Mouse (Mus musculus): ENCODE measurements around the gene Sapcd2. TPM values are rescaled to one million over a fixed set of nuclear protein-coding genes. Genes with fewer than 3 reads are reported as not detected.

Sapcd2 gene
- not detected for polyA plus RNA-seq (2017; shearing (Covaris generic))

GRCm38 (mm10) chr2:25371764-25372643 is at the start of gene Sapcd2:
Sapcd2 (plus strand) TSS chr2:25372321.

GRCm38 (mm10) chr2:25332286-25333160 is 39.6 kb upstream of the Sapcd2 start, which contains the start of gene Man1b1:
Man1b1 (plus strand) TSS chr2:25332338.

GRCm38 (mm10) chr2:25356208-25357079 is 15.7 kb upstream of the Sapcd2 start, which contains the start of gene Dpp7:
Dpp7 (minus strand) TSS chr2:25356359.

GRCm38 (mm10) chr2:25365091-25365761 is 6.9 kb upstream of the Sapcd2 start, which contains the start of gene Uap1l1:
Uap1l1 (minus strand) TSS chr2:25365682.

GRCm38 (mm10) chr2:25395721-25396596 is 23.8 kb downstream of the Sapcd2 start, which contains the start of gene Entpd2:
Entpd2 (plus strand) TSS chr2:25395874.

GRCm38 (mm10) chr2:25399051-25399450 is 26.9 kb downstream of the Sapcd2 start, which contains the start of gene Npdc1:
Npdc1 (plus strand) TSS chr2:25399351.

GRCm38 (mm10) chr2:25422587-25423410 is 50.7 kb downstream of the Sapcd2 start, which contains the start of gene Fut7:
Fut7 (plus strand) TSS chr2:25423267.

Other genes with a start within 250 kb of the Sapcd2 start
- gene Nrarp, start 191.6 kb upstream of the Sapcd2 start, polyA plus RNA-seq (2017; shearing (Covaris generic)) = 3.0 TPM
- gene Tor4a, start 175.4 kb upstream of the Sapcd2 start, polyA plus RNA-seq (2017; shearing (Covaris generic)) = 20.7 TPM
- gene Nelfb, start 160.8 kb upstream of the Sapcd2 start, polyA plus RNA-seq (2017; shearing (Covaris generic)) = 97.1 TPM
- not detected for gene Stpg3, start 157.7 kb upstream of the Sapcd2 start, polyA plus RNA-seq (2017; shearing (Covaris generic))
- not detected for gene Fam166a, start 153.6 kb upstream of the Sapcd2 start, polyA plus RNA-seq (2017; shearing (Covaris generic))
- 99.9 TPM for gene Tubb4b, start 147.6 kb upstream of the Sapcd2 start, polyA plus RNA-seq (2017; shearing (Covaris generic))
- not detected for gene Slc34a3, start 138.0 kb upstream of the Sapcd2 start, polyA plus RNA-seq (2017; shearing (Covaris generic))
- gene Rnf224, start 135.5 kb upstream of the Sapcd2 start, polyA plus RNA-seq (2017; shearing (Covaris generic)) = not detected
- gene Rnf208, start 130.1 kb upstream of the Sapcd2 start, polyA plus RNA-seq (2017; shearing (Covaris generic)) = 0.37 TPM
- not detected for gene Cysrt1, start 129.9 kb upstream of the Sapcd2 start, polyA plus RNA-seq (2017; shearing (Covaris generic))
- gene AL732309.1, start 125.5 kb upstream of the Sapcd2 start, polyA plus RNA-seq (2017; shearing (Covaris generic)) = 9.7 TPM
- 26.6 TPM for gene Tmem203, start 116.9 kb upstream of the Sapcd2 start, polyA plus RNA-seq (2017; shearing (Covaris generic))
- gene Tprn, start 109.7 kb upstream of the Sapcd2 start, polyA plus RNA-seq (2017; shearing (Covaris generic)) = 24.1 TPM
- 81.2 TPM for gene Ssna1, start 99.9 kb upstream of the Sapcd2 start, polyA plus RNA-seq (2017; shearing (Covaris generic))
- 101 TPM for gene Anapc2, start 99.8 kb upstream of the Sapcd2 start, polyA plus RNA-seq (2017; shearing (Covaris generic))
- gene Tmem210, start 84.2 kb upstream of the Sapcd2 start, polyA plus RNA-seq (2017; shearing (Covaris generic)) = not detected
- not detected for gene Lrrc26, start 82.4 kb upstream of the Sapcd2 start, polyA plus RNA-seq (2017; shearing (Covaris generic))
- gene Grin1, start 53.1 kb upstream of the Sapcd2 start, polyA plus RNA-seq (2017; shearing (Covaris generic)) = not detected
- 26.7 TPM for gene Man1b1, start 40.0 kb upstream of the Sapcd2 start, polyA plus RNA-seq (2017; shearing (Covaris generic))
- gene Dpp7, start 16.0 kb upstream of the Sapcd2 start, polyA plus RNA-seq (2017; shearing (Covaris generic)) = 6.7 TPM
- gene Uap1l1, start 6.6 kb upstream of the Sapcd2 start, polyA plus RNA-seq (2017; shearing (Covaris generic)) = 14.2 TPM
- not detected for gene Entpd2, start 23.6 kb downstream of the Sapcd2 start, polyA plus RNA-seq (2017; shearing (Covaris generic))
- gene Npdc1, start 27.0 kb downstream of the Sapcd2 start, polyA plus RNA-seq (2017; shearing (Covaris generic)) = 0.47 TPM
- not detected for gene Fut7, start 50.9 kb downstream of the Sapcd2 start, polyA plus RNA-seq (2017; shearing (Covaris generic))
- 44.9 TPM for gene Abca2, start 56.4 kb downstream of the Sapcd2 start, polyA plus RNA-seq (2017; shearing (Covaris generic))
- gene Clic3, start 84.5 kb downstream of the Sapcd2 start, polyA plus RNA-seq (2017; shearing (Covaris generic)) = 5.1 TPM
- gene Paxx, start 88.8 kb downstream of the Sapcd2 start, polyA plus RNA-seq (2017; shearing (Covaris generic)) = 74.5 TPM
- gene Ptgds, start 97.7 kb downstream of the Sapcd2 start, polyA plus RNA-seq (2017; shearing (Covaris generic)) = not detected
- not detected for gene Lcn12, start 121.6 kb downstream of the Sapcd2 start, polyA plus RNA-seq (2017; shearing (Covaris generic))
- 82.7 TPM for gene Fbxw5, start 128.4 kb downstream of the Sapcd2 start, polyA plus RNA-seq (2017; shearing (Covaris generic))
- gene C8g, start 129.4 kb downstream of the Sapcd2 start, polyA plus RNA-seq (2017; shearing (Covaris generic)) = 5.6 TPM
- 61.5 TPM for gene Traf2, start 174.6 kb downstream of the Sapcd2 start, polyA plus RNA-seq (2017; shearing (Covaris generic))
- 170 TPM for gene Edf1, start 185.5 kb downstream of the Sapcd2 start, polyA plus RNA-seq (2017; shearing (Covaris generic))
- gene Mamdc4, start 202.5 kb downstream of the Sapcd2 start, polyA plus RNA-seq (2017; shearing (Covaris generic)) = 1.4 TPM
- 55.4 TPM for gene Phpt1, start 202.9 kb downstream of the Sapcd2 start, polyA plus RNA-seq (2017; shearing (Covaris generic))
- 0.17 TPM for gene Ajm1, start 209.4 kb downstream of the Sapcd2 start, polyA plus RNA-seq (2017; shearing (Covaris generic))
- 59.7 TPM for gene Rabl6, start 236.2 kb downstream of the Sapcd2 start, polyA plus RNA-seq (2017; shearing (Covaris generic))
- not detected for gene Ccdc183, start 245.4 kb downstream of the Sapcd2 start, polyA plus RNA-seq (2017; shearing (Covaris generic))
- 2.2 TPM for gene Tmem141, start 249.7 kb downstream of the Sapcd2 start, polyA plus RNA-seq (2017; shearing (Covaris generic))